Mouse (Mus musculus): ENCODE measurements around the gene Lamc3.

The Lamc3 gene

DNA sequence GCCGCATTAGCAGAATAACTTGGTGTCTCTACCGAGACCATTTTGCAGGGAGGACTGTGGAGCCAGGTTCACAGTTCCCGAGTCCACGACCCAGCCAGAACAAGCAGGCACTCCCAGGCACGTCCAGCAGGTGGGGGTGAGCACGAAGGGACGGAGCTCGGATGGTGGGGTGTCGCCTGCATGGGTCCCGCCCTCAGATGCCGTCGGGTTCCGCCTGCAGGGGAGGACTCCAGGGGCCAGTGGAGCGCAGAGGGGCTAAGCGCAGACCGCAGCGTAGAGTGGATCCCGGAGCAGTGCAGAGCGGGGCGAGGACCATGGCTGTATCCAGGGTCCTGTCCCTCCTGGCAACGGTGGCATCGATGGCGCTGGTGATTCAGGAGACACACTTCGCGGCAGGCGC is at the start of gene Lamc3:
Gene Lamc3 (plus strand): TSS at position 262 of the 400 bp plus-strand sequence.
- in situ Hi-C loops (cut with MseI, MboI) = no loop called here

DNA sequence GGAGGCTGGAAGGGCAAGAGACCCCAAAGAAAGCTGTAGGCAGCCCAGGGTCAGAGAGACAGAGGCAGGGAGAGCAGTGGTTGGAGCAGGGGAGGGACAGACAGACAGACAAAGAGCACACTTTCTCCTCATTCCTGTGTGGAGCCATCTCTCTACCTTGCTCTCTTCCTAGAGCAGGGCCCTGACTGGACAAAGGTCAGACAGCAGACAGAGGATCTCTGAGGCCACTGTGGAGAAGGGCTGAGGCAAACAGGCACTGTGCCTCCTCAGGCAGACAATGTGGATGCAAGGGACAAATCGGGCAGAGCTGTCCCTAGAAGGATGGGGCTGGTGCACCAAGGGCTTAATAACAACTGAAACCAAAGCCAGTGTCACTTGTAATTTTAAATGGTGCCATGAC is 48.2 kb upstream of the Lamc3 start:
- in situ Hi-C loops (cut with MseI, MboI) = no loop called here

DNA sequence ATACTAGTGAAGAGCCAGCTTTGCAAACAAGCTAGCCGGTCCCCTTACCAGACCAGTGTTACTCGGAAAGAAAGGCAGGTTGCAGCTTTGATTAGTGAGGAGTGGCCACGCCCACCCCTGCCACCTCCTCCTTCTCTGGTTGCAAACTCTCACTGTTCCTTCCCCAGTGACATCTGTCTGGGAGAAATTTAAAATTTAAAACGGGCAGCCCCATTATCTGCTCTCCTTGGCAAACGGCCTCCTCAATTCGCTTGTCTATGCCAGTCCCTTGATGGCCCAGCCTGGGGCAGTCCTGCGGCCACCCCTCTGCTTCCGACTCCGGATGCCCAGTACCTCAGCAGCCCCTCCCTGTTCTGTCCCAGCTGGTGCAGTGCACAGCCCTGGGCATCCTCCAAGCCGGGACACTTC is 42.4 kb upstream of the Lamc3 start:
- in situ Hi-C loops (cut with MseI, MboI) = no loop called here

DNA sequence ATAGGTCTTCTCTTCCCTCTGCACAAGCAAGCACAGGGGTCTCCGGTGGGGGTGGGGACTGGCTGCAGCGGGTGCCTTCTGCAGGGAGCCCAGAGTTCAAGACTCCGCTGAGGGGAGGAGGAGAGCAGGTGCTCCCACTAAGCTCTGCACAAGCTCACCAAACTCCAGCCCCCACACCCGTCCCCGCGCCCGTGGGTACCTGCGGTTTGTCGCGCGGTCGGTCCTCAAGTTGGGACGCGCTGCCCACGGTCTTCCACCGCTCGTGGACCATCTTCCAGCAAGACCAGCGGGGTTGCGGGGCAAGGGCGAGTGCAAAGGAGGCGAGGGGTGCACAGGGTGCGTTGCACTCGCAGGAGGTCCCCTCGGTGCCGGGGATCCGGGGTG is 41.6 kb upstream of the Lamc3 start:
- in situ Hi-C loops (cut with MseI, MboI) = no loop called here

DNA sequence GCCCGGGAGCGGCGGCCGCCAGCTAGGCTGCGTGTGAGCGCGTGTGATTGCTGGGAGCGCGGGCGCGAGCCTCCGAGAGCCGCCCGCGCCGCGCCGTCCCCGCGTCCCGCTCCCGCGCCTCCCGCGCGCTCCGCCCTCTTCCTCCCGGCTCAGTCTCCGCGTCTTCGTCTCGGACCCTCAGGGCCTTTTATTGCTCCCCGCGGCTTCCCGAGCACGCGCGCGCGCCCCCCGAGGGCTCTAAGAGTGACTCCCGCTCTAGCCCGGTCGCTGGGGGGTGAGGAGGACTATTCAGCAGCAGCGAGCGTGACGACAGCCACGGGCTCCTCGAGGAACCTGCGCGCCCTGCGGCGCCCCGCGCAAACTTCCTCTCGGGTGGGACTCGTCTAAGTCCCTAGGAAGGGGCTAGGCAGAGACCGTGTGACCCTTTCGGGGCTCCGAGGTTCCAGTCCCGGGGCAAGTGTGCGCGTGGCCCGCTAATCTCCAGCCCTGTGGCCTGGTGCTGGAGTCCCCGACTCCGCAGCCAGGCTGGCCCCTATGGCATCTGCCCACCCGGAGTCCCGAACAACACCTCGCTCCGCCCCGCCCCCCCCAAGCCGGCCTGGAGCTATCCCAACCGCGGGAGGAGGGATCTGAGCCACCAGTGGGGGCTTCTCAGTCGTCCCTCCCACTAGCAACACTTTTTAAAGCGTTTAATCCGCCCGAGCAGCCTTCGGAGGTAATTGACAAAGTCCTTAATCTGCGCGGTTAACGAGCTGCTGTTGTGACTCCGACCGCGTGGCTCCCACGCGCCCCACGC is 41.0 kb upstream of the Lamc3 start, which contains the start of gene Fibcd1:
Gene Fibcd1 (minus strand): TSS at position 110 of the 796 bp plus-strand sequence.
- in situ Hi-C loops (cut with MseI, MboI) = no loop called here

DNA sequence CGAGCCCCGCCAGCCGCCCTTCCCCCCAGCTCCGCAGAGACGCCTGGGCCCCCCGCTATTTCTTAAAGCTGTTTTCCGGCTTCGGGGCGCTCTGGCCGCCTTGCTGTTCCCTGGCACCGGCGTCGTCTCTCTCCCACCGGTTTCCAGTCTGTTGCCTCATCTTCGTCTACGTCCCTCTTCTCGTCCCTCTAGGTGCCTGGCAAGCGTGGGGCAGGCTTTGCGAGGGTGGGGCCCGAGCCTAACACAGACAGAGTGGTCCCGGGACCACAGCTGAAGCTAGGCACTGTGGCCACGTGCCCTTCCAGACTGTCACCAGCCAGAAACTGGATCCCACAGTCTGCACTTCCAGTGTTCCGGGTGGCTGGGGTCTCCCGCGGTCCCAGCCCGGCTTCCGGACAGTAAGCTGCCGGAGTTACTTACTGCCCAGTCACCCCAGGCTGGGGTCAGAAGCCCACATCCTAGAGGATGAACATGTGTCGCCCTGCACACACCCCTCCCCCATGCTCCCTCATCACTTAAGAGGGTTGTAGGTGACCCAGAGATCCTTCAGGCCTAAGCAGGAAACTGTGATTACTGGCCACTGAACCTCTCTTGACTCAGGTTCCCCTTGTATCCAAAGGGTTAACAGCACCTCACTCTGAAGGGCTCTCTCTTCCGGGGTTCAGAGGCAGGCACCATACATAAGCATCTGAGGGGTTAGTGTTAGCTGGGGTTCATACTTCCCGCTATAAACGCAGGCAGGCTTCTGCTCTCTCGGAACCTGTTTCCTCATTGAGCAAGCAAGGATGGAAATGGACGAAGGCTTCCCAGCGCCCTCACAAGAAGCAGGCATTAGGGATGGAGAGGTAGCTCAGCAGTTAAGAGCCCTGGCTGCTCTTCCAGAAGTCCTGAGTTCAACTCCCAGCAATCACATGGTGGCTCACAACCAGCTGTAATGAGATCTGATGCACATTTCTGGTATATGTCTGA is 40.1 kb upstream of the Lamc3 start:
- in situ Hi-C loops (cut with MseI, MboI) = no loop called here

DNA sequence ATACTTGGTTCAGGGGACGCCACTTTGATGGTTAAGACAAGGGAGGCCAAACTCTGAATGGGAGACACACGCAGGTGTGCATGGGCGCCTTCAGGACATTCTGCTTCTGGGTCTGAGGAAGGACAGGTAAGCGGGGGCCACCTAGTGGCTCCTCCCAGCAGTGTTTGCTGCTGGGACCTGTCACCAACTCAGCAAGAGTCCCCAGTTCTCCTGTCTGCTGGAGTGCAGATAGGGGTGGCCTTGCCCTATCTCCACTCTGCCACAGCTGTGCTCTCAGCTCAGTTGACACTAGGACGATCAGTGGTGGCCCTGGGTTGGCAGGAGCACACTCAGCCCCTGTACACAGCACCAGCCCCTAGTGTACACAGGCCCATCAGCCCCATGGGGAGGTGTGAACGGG is 39.2 kb upstream of the Lamc3 start:
- in situ Hi-C loops (cut with MseI, MboI) = no loop called here

DNA sequence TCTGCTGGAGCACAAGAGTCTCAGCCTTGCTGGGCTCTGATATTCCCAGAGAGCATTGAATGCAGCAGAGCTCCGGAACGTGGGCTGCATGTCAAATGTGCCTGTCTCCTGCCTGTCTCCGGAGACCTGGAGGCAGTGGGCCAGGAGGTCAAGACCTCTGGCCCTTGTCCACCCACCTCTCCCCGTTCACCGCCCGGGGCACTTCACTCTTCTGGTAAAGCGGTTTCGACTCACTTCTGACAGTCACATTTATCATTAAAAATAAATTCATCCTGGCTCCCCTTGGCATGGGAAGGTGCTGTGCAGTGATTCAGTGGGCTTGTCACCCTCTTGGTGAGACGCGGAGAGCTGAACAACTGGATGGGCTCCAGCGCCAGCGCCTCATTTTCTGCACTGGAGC is 37.0 kb upstream of the Lamc3 start:
- in situ Hi-C loops (cut with MseI, MboI) = no loop called here

DNA sequence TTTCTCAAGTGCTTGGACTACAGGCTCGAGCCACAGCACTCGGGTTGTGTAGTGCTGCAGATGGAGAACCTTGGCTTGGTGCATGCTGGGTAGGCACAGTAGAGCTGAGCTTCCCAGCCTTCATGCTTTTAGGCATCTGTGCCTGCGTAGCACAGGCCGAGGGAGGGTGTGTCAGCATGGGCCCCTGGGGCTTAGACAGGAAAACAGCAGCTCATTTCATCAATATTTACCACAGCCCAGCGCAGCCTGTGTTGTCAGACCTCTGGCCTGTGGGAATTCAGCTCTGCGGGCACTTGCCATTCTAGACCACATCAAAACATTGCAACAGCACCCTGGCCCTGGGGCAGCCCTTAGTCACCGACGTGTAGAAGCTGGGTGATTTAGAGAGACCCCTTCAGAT is 31.1 kb upstream of the Lamc3 start:
- in situ Hi-C loops (cut with MseI, MboI) = no loop called here

DNA sequence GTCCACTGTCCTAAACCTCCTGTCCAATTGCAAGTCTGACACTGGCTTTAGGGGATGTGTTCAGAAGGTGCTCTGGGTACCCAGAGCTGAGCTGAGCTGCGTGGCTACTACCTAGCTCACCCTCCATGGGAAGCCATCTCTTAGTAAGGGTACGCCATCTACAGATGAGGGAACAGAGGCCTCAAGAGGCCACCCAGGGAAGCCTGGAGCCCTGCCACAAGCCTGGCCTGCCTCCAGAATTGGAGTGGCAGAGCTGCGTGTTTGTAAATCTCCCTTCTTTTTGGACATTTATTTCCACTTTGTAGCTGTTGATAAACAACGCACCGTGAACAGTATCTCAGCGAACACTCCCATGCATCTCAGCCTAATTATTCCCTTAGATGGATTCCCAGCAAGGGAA is 29.9 kb upstream of the Lamc3 start:
- in situ Hi-C loops (cut with MseI, MboI) = no loop called here

DNA sequence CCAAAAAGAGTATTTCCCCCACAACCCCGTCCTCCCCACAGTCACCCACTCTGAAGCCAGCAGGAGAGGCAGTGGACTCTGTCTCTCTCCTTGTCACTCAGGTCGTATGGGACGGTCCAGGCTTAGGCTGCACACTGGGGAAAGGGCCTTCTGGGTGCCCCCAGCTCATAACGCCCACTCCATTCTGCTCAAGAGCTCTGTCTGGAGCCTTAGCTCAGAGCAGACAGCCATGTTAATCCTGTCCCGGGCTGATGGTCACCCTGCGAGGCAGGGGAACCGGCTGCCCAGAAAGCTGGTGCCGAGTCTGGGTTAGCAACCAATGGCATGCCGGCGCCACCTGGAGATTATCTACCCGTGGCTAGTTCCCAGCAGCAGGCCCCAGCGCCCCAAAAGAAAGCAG is 28.6 kb upstream of the Lamc3 start:
- in situ Hi-C loops (cut with MseI, MboI) = no loop called here

DNA sequence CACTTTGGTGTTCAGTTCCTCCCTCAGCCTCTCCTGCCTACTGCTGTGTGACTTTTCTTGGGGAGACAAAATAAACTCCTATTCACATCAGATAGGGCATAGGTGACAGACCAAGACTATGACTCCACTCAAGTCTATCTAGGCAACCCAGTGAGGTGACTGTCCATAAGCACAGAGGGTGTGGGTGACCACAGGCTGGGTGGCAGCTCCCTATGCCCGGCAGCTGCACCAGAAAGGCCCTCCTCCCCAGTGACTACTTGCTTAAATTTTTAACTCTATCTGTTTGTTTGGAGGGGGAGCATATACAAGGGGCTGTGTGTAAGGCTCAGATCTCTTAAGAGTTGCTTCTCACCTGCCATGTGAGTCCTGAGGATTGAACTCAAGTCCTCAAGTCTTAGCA is 24.2 kb upstream of the Lamc3 start:
- in situ Hi-C loops (cut with MseI, MboI) = no loop called here

DNA sequence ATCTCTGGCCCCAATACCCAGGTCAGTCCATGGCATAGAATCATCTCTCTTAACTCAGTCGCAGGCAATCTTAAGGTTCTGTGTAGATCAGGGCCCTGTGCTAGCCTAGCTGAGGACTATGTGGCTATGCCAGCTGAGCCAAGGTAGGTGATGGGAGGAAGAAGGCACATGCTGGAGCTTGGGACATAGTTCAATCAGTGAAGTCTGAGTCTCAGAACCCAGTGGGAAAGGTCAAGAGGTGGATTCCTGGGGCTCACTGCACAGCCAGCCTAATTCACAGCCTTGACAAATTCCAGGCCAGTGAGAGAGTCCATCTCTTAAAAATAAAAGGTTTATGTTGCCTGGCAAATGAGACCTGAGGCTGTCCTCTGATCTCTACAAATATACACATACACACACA is 23.3 kb upstream of the Lamc3 start:
- in situ Hi-C loops (cut with MseI, MboI) = no loop called here

DNA sequence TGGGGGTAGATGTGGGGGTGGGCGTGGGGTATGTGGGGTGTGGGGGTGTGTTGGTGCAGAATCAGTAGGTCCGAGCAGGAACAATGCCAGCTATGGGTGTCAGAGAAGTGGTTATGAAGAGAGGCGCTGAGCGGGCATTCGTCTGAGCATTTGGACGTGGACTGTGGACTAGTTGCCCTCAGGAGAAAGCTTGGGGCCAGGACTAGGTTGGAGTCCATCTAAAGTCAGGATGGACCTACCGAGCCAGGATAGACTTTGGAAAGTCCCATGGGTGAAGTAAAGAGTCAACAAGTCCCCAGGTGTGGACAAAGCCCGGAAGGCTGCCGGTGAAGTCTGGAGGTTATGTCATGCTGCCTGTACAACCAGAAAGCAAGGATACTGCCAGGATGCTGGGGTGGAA is 22.2 kb upstream of the Lamc3 start:
- in situ Hi-C loops (cut with MseI, MboI) = no loop called here

DNA sequence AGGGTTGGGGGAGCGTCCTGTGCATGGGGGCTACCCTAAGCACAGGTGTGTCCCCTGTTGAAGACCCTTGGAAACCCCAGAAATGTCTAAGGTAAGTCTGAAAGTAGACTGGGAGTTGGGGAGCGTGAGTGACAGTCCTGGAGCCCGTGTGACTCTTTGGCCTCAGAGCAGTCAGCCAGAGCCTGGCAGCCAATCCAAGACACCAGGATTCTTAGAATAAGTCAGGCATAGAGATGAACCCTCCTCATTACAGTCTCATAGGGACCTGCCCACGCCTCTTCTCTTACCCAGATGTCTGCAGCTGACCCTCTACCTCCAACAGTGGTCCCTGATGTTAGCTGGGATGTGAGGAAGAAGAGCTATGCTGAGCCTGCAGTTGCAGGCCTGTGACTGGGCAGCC is 21.8 kb upstream of the Lamc3 start:
- in situ Hi-C loops (cut with MseI, MboI) = no loop called here

DNA sequence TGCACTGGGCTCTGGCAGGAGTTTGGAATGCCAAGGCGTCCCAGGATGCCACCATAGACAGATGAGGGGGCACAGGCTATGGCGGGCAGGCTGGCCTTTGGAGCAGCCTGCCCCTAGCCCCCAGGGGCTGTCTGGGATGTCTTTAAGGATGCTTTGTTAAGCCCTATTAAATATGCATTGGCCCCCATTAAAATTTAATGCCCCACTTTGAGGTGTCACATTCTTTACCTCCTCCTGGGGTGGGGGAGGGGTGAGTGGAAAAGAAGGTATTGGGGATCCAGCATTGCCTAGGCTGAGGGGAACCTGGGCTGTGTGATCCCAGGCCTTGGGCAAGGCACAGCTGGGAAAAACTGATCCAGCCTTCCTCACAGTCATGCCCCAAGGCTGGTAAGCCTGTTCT is 21.3 kb upstream of the Lamc3 start:
- in situ Hi-C loops (cut with MseI, MboI) = no loop called here

DNA sequence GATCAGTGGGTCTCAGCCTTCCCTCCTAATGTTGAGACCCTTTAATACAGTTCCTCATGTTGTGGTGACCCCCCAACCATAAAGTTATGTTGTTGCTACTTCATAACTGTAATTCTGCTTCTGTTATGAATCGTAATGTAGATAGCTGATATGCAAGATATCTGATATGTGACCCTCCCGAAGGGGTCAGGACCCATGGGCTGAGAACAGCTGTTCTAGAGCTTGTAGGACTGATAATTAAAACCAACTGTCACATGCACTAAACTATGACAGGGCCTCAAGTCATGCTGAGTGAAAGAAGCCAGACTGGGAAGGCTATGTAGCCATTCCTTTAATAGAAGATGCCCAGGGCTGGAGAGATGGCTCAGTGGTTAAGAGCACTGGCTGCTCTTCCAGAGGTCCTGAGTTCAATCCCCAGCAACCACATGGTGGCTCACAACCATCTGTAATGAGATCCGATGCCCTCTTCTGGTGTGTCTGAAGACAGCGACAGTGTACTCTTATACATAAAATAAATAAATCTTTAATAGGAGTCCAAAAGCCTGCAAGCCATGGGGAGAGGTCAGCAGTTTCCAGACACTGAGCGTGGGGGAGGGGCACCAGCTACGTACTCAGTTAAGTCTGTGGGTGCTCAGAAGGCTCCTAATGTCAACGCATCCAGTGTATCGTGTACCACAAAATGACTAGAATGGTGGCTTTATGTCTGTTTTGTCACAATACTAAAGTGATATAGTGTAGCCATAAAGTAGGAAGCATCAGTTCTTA is 19.1 kb upstream of the Lamc3 start:
- in situ Hi-C loops (cut with MseI, MboI) = no loop called here

DNA sequence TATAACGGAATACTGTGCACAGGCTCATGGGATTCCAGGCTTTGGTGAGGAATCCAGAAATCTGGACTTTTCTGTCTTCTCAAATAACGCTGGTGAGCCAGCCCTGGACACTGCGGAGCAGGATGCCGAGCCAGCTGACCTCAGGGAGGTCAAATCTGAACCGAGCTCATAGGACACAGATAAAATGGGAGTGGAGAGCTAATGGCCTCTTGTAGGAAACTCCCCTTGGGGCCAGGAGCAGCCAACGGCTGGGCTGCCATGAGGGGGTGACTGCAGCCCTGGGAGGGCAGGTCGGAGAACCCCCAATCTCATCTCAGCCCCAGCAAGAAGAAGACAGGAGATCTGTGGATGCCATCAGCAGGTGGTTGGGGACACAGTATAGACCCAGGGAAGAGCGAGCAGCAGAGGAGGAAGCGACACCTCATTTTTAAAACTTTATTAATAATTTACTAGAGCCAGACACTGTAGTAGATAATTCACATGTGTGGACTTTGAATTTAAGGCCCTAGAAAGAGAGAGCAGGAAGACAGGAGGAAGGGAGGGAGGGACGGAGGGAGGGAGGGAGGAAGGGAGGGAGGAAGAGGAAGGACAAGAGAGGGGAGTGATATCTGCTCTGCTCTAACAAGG is 18.4 kb upstream of the Lamc3 start:
- in situ Hi-C loops (cut with MseI, MboI) = no loop called here

DNA sequence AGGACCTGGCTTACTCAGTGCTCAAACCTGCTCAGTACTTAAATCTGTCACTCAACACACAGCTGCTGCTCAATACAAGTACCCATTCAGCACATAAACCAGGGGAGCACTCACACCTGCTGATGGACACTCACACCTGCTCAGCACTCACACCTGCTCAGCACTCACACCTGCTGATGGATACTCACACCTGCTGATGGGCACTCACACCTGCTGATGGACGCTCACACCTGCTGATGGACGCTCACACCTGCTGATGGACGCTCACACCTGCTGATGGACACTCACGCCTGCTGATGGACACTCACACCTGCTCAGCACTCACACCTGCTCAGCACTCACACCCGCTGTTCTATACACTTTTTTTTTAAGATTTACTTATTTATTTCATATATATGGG is 17.4 kb upstream of the Lamc3 start:
- in situ Hi-C loops (cut with MseI, MboI) = no loop called here

DNA sequence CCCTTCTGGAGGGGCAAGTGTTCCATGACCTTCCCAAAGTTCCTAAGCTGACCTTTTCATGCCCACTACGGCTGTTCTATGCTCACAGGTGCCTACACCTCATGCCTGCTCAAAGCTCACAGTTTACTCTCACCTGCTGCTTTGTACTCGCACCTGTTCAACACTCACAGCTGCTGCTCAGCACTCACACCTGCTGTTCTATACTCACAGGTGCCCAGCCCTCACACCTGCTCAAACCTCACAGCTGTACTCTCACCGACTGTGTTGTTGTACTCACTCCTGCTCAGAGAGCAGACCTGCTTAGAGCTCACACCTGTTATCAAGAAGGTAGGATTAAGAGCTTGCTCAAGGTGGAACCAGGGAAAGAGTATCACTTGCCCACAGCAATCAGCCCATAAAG is 16.4 kb upstream of the Lamc3 start:
- in situ Hi-C loops (cut with MseI, MboI) = no loop called here

DNA sequence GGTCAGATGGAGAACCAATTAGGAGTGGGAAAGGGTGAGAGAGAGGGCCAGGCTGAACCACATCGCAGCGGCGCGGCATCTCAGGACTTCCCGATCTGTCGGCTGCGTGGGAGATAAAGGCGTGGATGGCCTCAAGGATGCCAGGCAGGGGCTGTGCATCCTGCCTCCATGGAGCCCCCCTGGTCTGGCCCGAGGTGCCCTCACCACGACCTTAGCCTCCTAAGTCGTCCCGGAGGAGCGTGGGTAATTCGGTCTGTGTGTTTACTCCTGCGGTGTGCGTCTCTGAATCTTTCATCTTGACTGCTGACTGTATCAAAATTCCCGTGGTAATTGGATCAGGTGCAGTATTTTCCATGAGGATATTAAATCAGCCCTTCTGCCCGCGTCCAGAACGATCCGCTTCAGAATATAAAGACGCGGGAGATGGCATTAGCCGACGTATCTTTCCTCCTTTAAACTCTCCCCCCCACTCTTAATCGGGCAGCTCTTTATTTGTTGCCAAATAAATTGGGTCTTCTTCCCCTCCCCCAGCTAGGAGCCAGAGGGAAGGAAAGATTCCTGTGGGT is 12.7 kb upstream of the Lamc3 start:
- in situ Hi-C loops (cut with MseI, MboI) = no loop called here
